Mouse (Mus musculus) intestine, embryonic 15.5 days (tissue): ENCODE data around the gene Sdr42e1. TPM values are rescaled to one million over a fixed set of nuclear protein-coding genes. Genes with fewer than 3 reads are reported as not detected.

Experiments used
- ATAC-seq: fragments of 200-750 bp; cut with Nextera tagmentation; 2 replicates; pipeline ENCODE4 v1.8.0; 2017; ENCODE audit warnings: moderate TSS enrichment, moderate library complexity
- H3K27ac ChIP-seq: fragments of 300-500 bp; sonication (generic); 2 replicates; pipeline ENCODE4 v1.5.1; 2015; ENCODE audit warnings: mild to moderate bottlenecking, inconsistent platforms
- H3K27me3 ChIP-seq: fragments of 300-500 bp; sonication (generic); replicated peaks from 2 replicates; pipeline ENCODE4 v1.6.1; 2015; ENCODE audit warnings: inconsistent platforms
- H3K36me3 ChIP-seq: fragments of 300-500 bp; sonication (generic); 2 replicates; pipeline ENCODE4 v1.6.1; 2015; ENCODE audit warnings: inconsistent platforms
- H3K4me1 ChIP-seq: fragments of 300-500 bp; sonication (generic); replicated peaks from 2 replicates; pipeline ENCODE4 v1.6.1; 2015; ENCODE audit warnings: inconsistent platforms
- H3K4me2 ChIP-seq: fragments of 300-500 bp; sonication (generic); replicated peaks from 2 replicates; pipeline ENCODE4 v1.6.1; 2015; ENCODE audit warnings: mild to moderate bottlenecking, inconsistent platforms
- H3K4me3 ChIP-seq: fragments of 300-500 bp; sonication (generic); replicated peaks from 2 replicates; pipeline ENCODE4 v1.5.1; 2015; ENCODE audit warnings: inconsistent platforms
- H3K9ac ChIP-seq: fragments of 300-500 bp; sonication (generic); 2 replicates; pipeline ENCODE4 v1.6.1; 2015; ENCODE audit warnings: inconsistent platforms
- H3K9me3 ChIP-seq: fragments of 300-500 bp; sonication (generic); 2 replicates; pipeline ENCODE4 v1.6.1; 2016; ENCODE audit warnings: inconsistent platforms
- WGBS: fragments of 180-500 bp; shearing (Covaris S2); methylation state at CpG from one replicate; pipeline ENCODE4 v1.1.7; 2015; 5-methylcytosine and 5-hydroxymethylcytosine counted together
- polyA plus RNA-seq: library from polyadenylated mRNA; unstranded; fragments of >200 nt; fragmentation: Nextera tagmentation; extraction: Ambion mirVana; gene quantifications from 2 replicates; pipeline ENCODE4 v1.2.1, GENCODE M21; 2015

Sdr42e1 gene
- 6.0 and 6.6 TPM in 2 replicates for polyA plus RNA-seq

DNA sequence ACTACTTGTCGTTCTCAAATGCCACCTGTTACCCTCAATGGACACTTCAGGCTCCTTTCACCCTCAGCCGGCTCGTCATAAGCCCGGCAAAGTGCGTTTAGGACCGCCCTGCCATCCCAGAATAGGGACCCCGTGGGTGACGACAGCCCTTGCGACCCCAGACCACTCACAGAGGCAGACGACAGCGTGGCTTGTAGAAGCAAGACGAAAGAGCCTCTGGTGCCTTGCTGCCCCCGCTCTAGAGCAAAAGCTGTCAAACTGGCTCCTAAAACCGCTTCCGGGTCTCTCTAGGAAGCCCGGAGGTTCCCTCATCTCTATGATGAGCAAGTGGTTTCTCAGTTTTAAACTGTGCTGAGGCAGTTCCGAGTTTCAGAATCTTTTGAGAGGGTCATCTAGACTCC is at the start of gene Sdr42e1:
Gene Sdr42e1, minus strand, starts transcription at position 260 of the 401 bp plus-strand sequence.
- Histone ChIP-seq H3K9me3 (no peaks in the 10 kb centered on the region), H3K27ac (no peak within 1 kb of the TSS), H3K4me1 (peaks cover 8% of the 10 kb centered on the region), H3K36me3 (no peaks in the 10 kb centered on the region), H3K4me3 (peak within 1 kb of the TSS; percentile 58), H3K4me2 (peak within 1 kb of the TSS; percentile 80), H3K9ac (peak within 1 kb of the TSS; percentile 71), H3K27me3 (no peaks in the 10 kb centered on the region)
- 11% methylated on average over 17 of the region's 17 CpGs for WGBS
- peak; percentile 31 for ATAC-seq

DNA sequence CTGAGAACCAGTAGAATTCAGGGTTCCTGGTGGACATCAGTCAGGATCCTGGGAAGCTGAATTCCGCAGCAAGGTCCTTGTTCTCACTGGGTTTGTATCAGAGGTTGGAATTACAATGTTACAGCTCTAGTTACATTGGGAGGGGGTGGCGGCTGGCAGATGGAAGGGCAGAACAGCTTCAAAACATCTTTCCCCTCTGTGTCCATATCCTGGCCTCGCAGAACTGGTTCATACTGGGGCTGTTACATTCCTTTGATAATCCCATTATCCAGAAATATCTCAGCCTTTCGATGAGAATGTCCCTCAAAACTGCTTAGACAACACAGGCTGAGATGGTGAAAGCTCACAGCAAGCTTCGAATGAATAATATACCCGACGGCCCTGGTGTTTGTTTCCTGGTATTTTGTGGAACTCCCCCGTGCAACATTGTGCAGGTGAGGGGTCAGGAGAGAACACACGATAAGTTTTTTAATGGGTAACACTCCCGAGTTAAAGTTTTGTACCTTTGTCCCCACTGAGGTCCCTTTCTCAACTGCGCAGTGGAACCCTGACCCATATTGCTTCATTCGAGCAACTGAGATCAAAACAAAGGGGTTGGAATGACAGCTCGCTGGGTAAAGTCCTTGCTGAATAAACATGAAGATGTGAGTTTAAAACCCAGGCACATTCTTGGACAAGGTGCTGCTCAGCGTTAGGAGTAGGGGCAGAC is 44.8 kb upstream of the Sdr42e1 start:
- Histone ChIP-seq H3K4me2 (peak overlapping the region; percentile 14; the same call in 1 of the 2 replicates), H3K36me3 (no peaks in the 10 kb centered on the region), H3K9me3 (no peaks in the 10 kb centered on the region), H3K27ac (peak overlapping the region; percentile 60; the same call in 1 of the 2 replicates), H3K4me1 (0 out of 2 replicates have a peak, but pooled peaks cover 5% of the 10 kb centered on the region), H3K9ac (no peak overlapping the region), H3K4me3 (no peak overlapping the region), H3K27me3 (no peaks in the 10 kb centered on the region)
- 58% methylated on average over 14 of the region's 14 CpGs for WGBS
- peak; percentile 87 for ATAC-seq

DNA sequence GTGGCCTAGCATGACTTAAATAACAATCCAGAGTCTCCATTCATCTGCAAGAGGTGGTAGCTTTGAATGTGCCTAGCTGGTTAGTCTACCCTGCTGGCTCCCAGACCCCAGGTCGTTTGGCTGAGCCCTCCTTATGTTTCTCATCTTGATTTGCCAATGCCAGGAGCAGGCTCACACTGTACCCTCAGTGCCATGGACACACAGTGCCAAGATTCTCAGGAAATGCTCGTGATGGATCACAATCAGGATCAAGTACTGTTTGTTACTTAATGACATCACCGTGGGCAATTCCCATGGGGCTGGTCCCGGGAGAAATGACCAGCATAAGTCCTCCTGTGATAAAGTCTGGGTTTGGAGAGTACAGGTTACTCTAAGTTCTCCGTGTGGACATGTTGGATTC is 42.4 kb upstream of the Sdr42e1 start:
- WGBS, result 75% methylated on average over 5 of the region's 5 CpGs
- H3K4me3 ChIP-seq, result no peak overlapping the region
- ATAC-seq, result no peak

DNA sequence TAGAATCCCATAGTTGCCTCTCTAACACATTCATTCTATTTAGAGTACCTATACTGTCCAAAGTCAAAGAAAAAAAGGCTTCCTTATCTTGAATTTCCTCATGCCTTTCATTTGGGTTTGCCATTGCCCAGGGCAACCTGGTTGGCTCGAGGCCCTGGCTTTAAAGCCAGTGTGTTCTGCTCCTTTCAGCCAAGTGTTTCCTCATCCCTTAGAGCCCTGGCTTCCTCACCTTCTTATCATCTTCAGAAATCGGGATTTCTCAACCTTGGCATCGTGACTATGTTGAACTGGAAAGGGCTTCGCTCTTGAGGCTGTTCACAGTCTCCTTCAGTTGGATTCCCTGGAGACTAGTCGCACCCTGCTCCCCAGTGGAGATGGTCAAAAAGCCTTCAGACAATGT is 41.1 kb upstream of the Sdr42e1 start:
- Histone ChIP-seq H3K9me3 (no peaks in the 10 kb centered on the region), H3K4me3 (no peak overlapping the region), H3K36me3 (no peaks in the 10 kb centered on the region), H3K9ac (no peak overlapping the region), H3K4me1 (0 out of 2 replicates have a peak, but pooled peaks cover 5% of the 10 kb centered on the region), H3K27ac (no peak overlapping the region), H3K27me3 (no peaks in the 10 kb centered on the region), H3K4me2 (no peak overlapping the region)
- WGBS, result 86% methylated on average over 5 of the region's 5 CpGs
- ATAC-seq, result no peak

More for the DNA sequence above, 42.4 kb upstream of the Sdr42e1 start:
- Histone ChIP-seq H3K27ac (no peak overlapping the region), H3K9me3 (no peaks in the 10 kb centered on the region), H3K27me3 (no peaks in the 10 kb centered on the region), H3K36me3 (no peaks in the 10 kb centered on the region), H3K4me1 (0 out of 2 replicates have a peak, but pooled peaks cover 5% of the 10 kb centered on the region), H3K4me2 (no peak overlapping the region), H3K9ac (no peak overlapping the region)

DNA sequence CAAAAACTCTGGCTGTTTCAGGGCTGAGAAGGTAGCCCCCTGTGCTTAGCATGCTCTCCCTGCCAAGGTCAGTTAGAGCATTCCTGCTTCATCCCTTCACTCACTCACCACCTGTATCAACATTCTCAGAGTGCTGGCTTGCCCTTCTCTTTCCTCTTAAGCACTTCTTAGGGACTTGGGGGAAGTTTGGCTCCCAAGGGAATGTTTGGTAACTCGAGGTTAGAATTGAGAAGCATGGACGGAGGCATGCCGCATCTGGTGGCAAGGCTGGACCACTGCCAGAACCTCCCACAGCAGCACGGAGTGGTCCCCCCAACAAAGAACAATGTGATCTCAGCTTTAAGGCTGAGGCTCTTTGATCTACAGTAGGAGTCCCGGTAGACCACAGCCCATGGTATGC is 38.7 kb upstream of the Sdr42e1 start:
- Histone ChIP-seq H3K4me2 (no peak overlapping the region), H3K27me3 (no peaks in the 10 kb centered on the region), H3K27ac (no peak overlapping the region), H3K4me3 (no peak overlapping the region), H3K36me3 (no peaks in the 10 kb centered on the region), H3K4me1 (0 out of 2 replicates have a peak, but pooled peaks cover under 1% of the 10 kb centered on the region), H3K9me3 (no peaks in the 10 kb centered on the region), H3K9ac (no peak overlapping the region)
- WGBS, result 64% methylated on average over 5 of the region's 5 CpGs
- ATAC-seq, result no peak

DNA sequence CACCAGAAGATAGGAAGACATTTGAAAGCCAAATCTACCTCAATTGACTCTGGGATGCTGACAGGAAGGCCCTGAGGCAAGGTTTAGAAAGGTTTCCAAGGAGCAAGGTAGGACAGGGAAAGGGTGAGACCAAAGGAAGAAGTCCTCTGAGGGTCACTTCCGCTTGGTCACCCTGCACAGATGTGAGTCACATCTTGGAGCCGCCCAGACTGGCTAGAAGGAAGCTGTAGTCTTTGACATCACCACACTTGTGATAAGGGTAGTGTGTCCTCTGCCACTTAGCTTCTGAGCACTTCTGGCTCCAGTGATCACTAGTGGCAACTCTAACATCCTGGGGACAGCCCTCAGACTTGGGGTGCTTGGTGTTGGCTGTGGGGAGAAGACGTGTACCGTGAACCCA is 32.7 kb upstream of the Sdr42e1 start:
- no peak overlapping the region for H3K4me2 ChIP-seq
- H3K27ac ChIP-seq, result no peak overlapping the region
- no peaks in the 10 kb centered on the region for H3K27me3 ChIP-seq
- H3K36me3 ChIP-seq, result no peaks in the 10 kb centered on the region
- H3K4me3 ChIP-seq, result no peak overlapping the region
- whole genome bisulfite sequencing, result 87% methylated on average over 4 of the region's 4 CpGs
- H3K4me1 ChIP-seq, result no peaks in the 10 kb centered on the region
- no peaks in the 10 kb centered on the region for H3K9me3 ChIP-seq
- ATAC-seq, result no peak
- H3K9ac ChIP-seq, result no peak overlapping the region

DNA sequence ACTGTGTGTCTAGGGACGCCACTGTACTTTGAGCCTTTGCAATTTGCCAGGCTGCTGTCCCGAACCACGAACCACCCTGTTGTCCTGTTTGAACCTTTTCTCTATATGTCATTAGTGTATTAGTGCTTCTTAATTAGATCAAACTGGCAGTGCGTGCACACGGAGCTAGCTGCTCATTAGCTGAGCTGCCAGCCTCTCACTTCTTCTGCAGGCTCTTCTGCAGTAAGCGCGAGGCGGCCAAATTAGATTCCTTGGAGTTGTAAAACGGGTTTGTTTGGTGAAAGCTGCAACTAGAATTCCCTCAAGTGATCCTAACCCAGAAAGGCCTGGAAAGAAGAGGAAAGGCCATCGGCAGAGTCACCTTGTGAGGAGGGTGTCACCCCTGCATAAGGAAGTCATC is 29.2 kb upstream of the Sdr42e1 start:
- 40% methylated on average over 10 of the region's 10 CpGs for WGBS
- no peaks in the 10 kb centered on the region for H3K27me3 ChIP-seq
- H3K4me2 ChIP-seq, result peak overlapping the region; percentile 49
- H3K9me3 ChIP-seq, result no peaks in the 10 kb centered on the region
- no peak overlapping the region for H3K9ac ChIP-seq
- 0 out of 2 replicates have a peak, but pooled peaks cover 2% of the 10 kb centered on the region for H3K4me1 ChIP-seq
- no peaks in the 10 kb centered on the region for H3K36me3 ChIP-seq
- peak overlapping the region; percentile 88 for H3K27ac ChIP-seq
- H3K4me3 ChIP-seq, result peak overlapping the region; percentile 35
- 0 out of 2 replicates have a peak, but pooled peaks have one; percentile 5 for ATAC-seq

DNA sequence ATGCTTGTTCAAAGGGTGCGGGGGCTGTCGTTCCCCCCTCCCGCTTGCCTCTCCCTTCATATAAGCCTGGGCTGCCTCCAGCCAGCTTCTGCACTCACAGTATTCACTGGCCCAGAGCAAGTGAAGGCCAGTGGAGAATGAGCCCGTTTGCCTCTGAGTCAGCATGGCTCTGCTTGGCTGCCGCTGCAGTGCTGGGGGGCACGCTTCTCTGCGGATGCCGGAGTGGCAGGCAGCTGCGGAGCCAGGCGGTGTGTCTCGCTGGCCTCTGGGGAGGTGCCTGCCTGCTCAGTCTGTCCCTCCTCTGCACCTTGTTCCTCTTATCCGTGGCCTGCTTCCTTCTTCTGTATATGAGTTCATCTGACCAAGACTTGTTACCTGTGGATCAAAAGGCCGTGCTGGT is 28.4 kb upstream of the Sdr42e1 start, which contains the start of gene Hsd17b2:
Gene Hsd17b2, plus strand, starts transcription at position 46 of the 400 bp plus-strand sequence.
- Histone ChIP-seq H3K27ac (peak within 1 kb of the TSS; percentile 88), H3K36me3 (no peaks in the 10 kb centered on the region), H3K4me2 (peak within 1 kb of the TSS; percentile 49), H3K9me3 (no peaks in the 10 kb centered on the region), H3K9ac (peak within 1 kb of the TSS; percentile 43), H3K27me3 (no peaks in the 10 kb centered on the region), H3K4me3 (peak within 1 kb of the TSS; percentile 35), H3K4me1 (0 out of 2 replicates have a peak, but pooled peaks cover 2% of the 10 kb centered on the region)
- ATAC-seq, result peak; percentile 50
- 48% methylated on average over 13 of the region's 13 CpGs for WGBS

DNA sequence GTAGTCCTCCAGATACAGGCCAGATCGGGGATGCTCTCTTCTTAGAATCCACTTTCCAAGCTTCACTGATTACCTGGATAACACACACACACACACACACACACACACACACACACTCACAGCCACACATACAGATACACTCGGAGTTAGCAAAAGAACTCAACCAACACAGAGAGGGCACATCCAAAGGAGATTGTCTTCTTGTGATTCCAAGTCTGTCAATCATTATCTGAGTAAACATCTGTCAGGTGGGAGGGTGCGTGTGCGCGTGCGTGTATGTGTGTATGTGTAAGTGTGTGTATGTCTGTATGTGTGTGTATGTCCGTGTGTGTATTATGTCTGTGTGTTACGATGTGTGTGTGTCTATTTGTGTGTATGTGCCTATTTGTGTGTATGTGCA is 27.8 kb upstream of the Sdr42e1 start:
- Histone ChIP-seq H3K27me3 (no peaks in the 10 kb centered on the region), H3K27ac (peak overlapping the region; percentile 88), H3K4me1 (0 out of 2 replicates have a peak, but pooled peaks cover 2% of the 10 kb centered on the region), H3K4me3 (no peak overlapping the region; the same call in 1 of the 2 replicates), H3K36me3 (no peaks in the 10 kb centered on the region), H3K9ac (no peak overlapping the region), H3K9me3 (no peaks in the 10 kb centered on the region), H3K4me2 (peak overlapping the region; percentile 49)
- ATAC-seq, result peak; percentile 1; the same call in 1 of the 2 replicates
- WGBS, result 75% methylated on average over 8 of the region's 8 CpGs

DNA sequence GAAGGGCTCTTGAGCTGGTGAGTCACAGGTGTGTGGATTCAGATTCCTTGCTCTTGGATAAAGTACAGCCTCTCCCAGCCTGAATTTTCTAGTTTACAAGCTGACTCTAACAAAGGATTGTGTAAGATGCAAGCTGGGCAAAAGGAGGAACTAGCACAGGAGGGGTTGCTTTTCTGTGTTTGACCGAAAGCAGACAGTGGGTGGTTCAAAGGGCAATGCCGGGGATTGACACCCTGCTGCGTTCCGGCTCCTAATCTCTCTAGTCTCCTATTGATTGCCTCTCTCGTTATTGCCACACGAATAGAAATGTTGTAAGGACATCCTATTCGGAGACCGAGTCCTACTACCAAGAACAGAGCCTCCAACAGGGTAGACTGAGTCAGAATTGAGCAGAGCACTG is 27.2 kb upstream of the Sdr42e1 start:
- Histone ChIP-seq H3K4me2 (peak overlapping the region; percentile 49), H3K27ac (peak overlapping the region; percentile 88), H3K4me1 (0 out of 2 replicates have a peak, but pooled peaks cover 2% of the 10 kb centered on the region), H3K36me3 (no peaks in the 10 kb centered on the region), H3K9me3 (no peaks in the 10 kb centered on the region), H3K4me3 (no peak overlapping the region), H3K27me3 (no peaks in the 10 kb centered on the region), H3K9ac (no peak overlapping the region)
- ATAC-seq, result peak; percentile 79
- 61% methylated on average over 8 of the region's 8 CpGs for WGBS

DNA sequence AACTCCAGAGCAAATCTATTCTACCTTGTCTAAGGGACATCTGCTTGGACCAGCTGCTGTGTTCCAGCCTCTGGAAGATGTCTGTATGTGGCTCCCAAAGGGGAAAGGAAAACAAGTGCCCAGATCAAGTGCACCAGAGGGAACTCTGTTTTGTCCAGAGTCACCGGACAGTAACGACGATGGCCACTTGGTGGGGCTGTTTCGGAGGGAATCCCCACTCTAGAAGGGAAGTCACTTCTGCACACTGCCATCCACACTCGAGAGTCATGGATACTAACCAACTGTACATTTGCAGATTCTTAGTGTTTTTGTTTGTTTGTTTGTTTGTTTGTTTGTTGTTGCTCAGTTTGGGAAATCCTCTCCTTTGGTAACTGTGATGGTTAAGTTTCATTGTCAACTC is 23.8 kb upstream of the Sdr42e1 start:
- 47% methylated on average over 5 of the region's 5 CpGs for WGBS
- H3K9ac ChIP-seq, result no peak overlapping the region
- no peaks in the 10 kb centered on the region for H3K9me3 ChIP-seq
- ATAC-seq, result no peak
- H3K27ac ChIP-seq, result no peak overlapping the region
- H3K4me2 ChIP-seq, result no peak overlapping the region
- no peaks in the 10 kb centered on the region for H3K36me3 ChIP-seq
- 0 out of 2 replicates have a peak, but pooled peaks cover 2% of the 10 kb centered on the region for H3K4me1 ChIP-seq
- H3K4me3 ChIP-seq, result no peak overlapping the region
- H3K27me3 ChIP-seq, result no peaks in the 10 kb centered on the region

DNA sequence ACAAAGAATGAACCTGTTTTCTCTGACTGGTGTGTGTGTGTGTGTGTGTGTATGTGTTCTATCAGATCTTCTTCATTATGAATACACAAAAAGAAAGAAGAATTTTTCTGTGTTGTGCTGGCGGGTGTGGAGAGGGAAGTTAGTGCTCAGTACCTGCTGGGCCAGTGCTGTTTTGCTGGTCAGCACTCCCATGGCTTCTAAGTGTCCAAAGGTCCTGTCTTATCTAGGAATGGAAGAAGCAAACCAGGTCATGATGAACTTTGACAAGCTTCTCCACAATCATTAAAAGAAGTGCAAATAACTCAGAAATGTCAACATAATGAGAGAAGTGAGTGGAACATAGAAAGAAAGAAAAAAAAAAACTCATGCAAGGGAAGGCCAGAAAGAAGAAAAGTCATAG is 22.1 kb upstream of the Sdr42e1 start:
- no peaks in the 10 kb centered on the region for H3K9me3 ChIP-seq
- no peaks in the 10 kb centered on the region for H3K27me3 ChIP-seq
- H3K36me3 ChIP-seq, result no peaks in the 10 kb centered on the region
- H3K4me2 ChIP-seq, result no peak overlapping the region
- no peak overlapping the region for H3K9ac ChIP-seq
- H3K4me1 ChIP-seq, result no peaks in the 10 kb centered on the region
- ATAC-seq, result peak; percentile 63
- 59% methylated on average over 1 of the region's 1 CpGs for WGBS
- H3K27ac ChIP-seq, result peak overlapping the region; percentile 38; the same call in 1 of the 2 replicates
- H3K4me3 ChIP-seq, result no peak overlapping the region
